Mouse (Mus musculus) urinary bladder, postnatal 14 days (tissue): ENCODE results near the gene Hax1.

ENCODE experiments used
- DNase-seq: peaks from one replicate; pipeline ENCODE4 v3.0.0; 2021; ENCODE audit warnings: low spot score

Gene Hax1

GRCm38 (mm10) chr3:89998612-89999054 lies at the start of gene Hax1:
Gene Hax1 (minus strand): TSS chr3:89998780.
- peak; percentile 94 for DNase-seq

- DNase-seq: no peak
These were observed 37.7 kb upstream of the Hax1 start for GRCm38 (mm10) chr3:90036263-90036662.

- DNase-seq: no peak
These were observed 36.1 kb upstream of the Hax1 start for GRCm38 (mm10) chr3:90034653-90035052.

DNA sequence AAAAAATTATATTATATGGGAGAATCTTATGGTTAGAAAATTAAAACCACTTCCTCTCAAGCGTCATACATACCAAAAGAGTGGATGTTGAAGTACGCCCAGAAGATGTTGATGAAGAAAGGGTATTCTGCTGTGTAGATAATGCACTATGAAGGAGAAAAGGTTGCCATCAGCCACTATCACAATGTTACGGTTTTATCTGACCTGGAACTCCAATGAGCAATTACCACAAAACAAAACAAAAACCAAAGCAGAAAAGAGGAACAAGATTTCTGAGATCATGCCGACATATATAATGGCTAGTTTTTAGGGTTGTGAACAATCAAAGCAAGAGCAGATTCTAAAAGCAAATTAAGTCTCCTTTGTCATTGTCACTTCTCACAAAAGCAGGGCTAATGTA lies 18.0 kb upstream of the Hax1 start:
- DNase-seq: no peak

- no peak for DNase-seq
These were observed 11.7 kb upstream of the Hax1 start for GRCm38 (mm10) chr3:90010291-90010690.

DNA sequence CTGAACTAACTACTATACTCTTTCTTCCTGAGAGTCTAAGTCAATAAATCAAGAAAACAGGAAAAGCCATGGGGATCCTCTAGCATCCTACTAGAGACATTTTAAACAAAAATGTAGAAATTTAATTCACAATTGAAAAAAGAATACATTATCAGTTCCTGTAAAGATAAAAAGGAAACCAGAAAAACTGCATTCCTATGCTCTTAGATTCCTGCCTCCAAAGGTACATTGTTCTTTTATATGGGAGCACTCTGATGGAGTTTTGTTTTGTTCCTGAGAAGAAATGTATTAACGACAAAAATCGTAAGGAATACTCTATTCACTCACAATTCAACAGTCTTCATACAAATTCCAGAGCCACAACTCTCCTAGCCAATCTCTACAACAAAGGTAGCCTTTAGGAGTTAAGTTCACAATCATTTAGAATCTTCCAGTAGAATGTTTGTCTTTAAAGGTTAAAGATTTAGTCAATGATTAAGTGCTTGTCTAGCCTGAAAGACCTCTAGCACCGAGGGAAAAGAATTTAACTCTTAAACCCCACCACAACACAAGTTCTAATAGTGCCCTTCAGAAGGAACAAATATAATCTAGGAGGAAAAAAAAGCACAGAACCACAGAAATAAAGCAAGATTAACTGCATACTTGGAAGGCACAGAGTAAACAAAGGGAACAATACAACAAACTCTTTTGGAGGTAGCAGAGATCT lies 5.7 kb upstream of the Hax1 start:
- DNase-seq: no peak

DNA sequence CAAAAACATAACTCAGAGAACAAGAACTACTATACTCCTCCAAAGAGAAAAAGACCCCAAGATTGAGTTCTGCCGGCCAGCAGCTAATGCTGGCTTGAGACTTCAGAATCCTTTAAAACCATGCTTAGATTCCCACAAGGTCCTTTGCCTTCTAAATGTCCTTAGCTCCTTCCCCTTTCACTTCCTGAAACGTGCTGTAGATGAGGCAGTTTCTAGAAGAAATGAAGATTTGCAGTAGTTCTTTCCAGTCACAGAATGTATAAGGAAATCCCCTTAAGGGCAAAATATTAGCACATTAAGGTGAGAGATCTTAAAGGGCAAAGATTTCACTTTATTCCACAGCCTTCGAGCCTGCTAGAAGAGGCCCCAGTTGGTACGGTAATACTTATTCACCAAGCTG lies 1.2 kb upstream of the Hax1 start:
- no peak for DNase-seq

- DNase-seq: no peak
These were observed 510 bp upstream of the Hax1 start for GRCm38 (mm10) chr3:89999090-89999489.

DNA sequence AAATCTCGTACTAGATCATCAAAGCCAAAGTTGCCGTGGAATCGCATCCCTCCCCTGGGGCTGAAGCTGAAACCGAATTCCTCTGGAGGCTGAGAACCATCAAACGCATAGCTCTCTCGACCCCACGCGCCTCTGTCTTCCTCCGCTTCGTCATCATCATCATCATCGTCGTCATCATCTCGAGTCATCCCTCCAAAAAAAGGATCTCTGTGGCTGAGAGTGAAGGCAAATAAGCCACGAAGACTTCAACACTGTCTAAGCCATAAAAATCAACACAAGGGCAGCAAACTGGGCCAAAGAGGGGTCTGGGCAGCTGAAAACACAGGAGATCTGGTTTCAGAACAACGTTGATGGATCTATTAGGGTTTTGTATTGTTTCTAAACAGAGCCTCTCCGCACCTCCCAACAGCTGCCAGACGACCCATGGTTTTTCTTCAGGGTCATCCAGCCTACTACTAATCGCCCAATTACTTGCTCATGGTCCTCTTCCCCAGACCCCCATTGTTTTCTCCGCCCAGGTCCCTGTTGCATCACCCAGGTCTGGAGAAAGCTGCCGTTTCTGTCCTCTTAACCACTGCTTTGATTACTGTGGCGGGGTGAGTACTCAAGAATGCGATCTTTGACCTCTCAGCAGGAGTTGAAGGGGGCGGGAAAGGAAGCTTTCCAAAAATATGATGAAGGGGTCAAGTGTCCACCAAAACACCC lies 637 bp downstream of the Hax1 start:
- DNase-seq: no peak

DNA sequence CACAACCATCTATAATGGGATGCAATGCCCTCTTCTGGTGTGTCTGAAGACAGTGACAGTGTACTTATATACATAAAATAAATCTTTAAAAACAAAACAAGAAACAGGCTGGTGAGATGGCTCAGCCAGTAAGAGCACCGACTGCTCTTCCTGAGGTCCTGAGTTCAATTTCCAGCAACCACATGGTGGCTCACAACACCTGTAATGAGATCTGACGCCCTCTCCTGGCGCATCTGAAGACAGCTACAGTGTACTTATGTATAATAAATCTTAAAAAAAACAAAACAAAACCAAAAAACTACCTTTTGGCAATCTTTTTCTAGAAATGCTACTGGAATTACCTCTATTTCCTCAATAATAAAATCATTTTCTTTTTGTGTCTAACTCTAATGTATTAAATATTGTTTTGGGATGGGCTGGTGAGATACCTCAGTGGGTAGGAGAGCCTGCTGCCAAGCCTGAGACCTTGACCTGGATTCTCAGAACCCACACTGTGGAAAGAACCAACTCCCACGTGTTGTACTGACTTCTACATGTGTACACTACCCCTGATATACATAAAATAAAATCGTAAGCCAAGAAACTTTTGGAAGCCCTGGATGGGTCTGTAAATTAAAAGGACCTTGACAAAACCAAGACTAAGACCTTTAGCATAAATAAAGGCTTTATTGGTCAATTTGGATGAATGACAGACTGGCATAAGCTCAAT lies 3.6 kb downstream of the Hax1 start:
- DNase-seq: no peak

GRCm38 (mm10) chr3:89987822-89988221 lies 10.8 kb downstream of the Hax1 start:
- DNase-seq: no peak

DNA sequence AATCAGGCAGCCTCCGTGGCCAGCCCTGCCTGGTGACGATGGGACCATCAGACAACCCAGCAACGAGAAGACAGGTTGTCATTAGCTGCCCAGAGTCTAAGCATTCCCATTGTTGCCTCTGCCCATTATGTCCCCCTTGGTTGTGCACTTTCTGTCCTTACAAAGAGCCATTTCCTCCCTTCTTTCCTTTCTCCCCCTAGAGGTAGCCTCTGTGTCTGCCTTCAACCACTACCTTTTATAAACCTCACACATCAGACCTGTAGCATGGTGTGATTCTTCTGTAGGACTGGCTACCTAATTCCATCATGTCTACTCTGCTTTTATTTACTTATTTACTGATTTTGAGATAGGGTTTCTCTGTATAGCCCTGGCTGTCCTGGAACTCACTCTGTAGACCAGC lies 11.4 kb downstream of the Hax1 start:
- DNase-seq: no peak

- no peak for DNase-seq
These were observed 16.2 kb downstream of the Hax1 start for GRCm38 (mm10) chr3:89982426-89982825.

DNA sequence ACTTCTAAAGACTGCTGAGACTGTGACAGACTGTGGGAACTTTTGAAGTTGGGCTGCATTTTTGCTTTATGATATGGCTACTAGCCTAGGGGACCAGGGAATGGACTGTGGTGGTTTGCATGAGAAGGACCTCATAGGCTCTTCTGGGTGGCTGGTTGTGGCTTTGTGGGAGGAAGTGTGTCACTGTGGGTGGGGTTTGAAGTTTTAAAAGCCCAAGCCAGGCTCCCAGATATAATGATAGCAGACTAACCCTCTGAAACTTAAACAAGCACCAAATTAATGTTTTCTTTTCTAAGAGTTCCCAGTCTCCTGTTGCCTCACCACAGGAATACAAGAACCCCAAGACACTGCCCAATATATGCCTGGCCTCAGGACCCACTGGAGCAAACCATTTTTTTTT lies 21.7 kb downstream of the Hax1 start:
- no peak for DNase-seq

DNA sequence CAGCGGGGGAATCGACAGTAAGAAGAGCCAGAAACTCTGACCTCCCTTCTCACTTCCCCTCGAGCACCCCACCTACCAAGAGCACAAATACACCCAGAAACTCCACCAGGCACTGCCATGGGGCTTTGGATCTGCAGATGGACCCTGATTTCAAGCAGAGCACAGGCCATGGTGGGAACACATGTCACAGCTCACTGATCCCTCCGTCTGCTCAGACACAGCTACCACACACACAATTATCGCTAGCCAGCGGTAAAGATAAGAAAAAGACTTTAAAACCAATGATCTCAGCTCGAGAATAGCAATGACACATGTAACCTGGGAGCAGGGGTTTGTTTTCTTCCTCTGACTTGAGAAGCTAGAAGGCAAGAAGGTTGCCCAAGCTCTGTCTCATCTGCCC lies 30.1 kb downstream of the Hax1 start:
- DNase-seq: no peak

- DNase-seq: no peak
These were observed 31.6 kb downstream of the Hax1 start for GRCm38 (mm10) chr3:89966946-89967345.

DNA sequence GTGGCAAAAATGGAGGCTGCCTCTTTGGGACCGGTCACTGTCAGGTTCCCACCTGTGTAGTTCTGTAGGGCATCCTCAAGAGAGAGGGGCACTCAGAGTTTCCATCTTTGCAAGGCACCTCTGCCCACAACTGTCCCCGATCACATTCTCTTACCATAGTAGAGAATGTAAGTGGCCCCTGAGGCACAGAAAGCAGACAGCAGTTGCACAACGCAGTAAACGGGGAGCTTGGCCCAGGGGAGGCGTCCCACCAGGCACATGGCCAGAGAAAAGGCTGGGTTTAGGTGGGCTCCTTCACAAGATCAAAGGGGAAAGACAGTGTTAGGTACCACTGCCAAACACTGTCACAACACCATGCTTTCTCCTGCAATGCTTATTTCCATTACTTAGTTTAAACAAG lies 32.6 kb downstream of the Hax1 start:
- no peak for DNase-seq

GRCm38 (mm10) chr3:89965557-89965956 lies 33.0 kb downstream of the Hax1 start:
- no peak for DNase-seq

DNA sequence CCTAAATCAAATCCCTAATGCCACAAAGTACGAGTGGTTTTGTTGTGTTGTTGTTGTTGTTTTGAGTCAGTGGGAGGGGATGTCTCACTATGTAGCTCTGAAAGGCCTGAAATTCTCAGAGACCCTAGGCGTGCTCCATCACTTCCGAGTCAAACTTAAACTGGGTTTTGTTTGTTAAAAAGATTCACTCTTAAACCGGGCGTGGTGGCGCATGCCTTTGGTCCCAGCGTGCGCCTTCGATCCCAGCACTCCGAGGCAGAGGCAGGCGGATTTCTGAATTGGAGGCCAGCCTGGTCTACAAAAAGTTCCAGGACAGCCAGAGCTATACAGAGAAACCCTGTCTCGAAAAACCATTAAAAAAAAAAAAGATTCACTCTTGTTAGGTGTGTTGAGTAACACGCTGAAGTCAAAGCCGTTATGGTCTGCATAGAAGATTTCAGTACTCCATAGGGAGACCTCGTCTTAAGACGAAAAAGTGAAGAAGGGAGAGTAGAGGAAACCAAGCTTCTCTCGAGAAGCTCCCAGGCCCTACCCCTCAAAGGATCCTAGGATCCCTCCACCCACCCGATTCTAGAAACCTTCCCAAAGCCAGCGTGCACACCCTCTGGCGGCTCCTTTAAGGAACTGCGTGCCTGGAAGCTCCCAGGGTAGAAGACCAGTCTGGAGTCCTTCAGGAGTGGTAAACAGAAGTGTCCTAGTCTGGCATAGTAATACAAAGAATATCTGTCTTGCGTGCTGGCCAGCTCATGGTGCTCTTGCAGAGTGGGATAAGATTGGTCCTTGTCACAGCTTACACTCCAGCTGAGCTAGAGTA lies 34.4 kb downstream of the Hax1 start:
- peak; percentile 74 for DNase-seq

- peak; percentile 56 for DNase-seq
These were observed 35.3 kb downstream of the Hax1 start, which contains the start of gene Atp8b2 for GRCm38 (mm10) chr3:89963221-89963763. Gene Atp8b2 (minus strand): TSS chr3:89963508.

DNA sequence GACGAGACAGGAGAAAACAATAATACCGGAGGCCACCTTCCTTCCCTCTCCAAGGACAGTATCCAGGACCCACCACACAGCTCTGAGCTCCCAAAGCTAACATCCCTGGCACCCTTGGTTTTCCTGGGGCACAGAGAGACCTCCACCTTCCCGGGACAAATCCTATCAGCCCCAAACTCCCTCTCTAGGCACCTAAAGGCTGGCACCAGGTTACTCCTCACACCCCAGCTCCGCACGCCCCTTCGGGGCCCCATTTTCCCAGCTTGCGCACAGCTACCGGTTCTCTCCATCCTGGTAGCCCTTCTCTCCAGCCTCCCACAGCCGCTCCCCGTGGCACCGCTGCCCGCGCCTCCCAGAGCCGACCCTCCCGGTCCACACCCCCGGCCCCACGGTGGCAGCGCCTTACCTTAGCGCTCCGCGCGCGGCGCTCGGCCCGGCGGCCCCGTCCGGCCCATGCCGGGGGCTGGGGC lies 35.8 kb downstream of the Hax1 start:
- peak; percentile 38 for DNase-seq
